ENCODE assay signal across 11 mouse cellular contexts in genomic region chr19:42306202-42306601, GRCm38 (mm10). TPM values are rescaled to one million over a fixed set of nuclear protein-coding genes. Genes with fewer than 3 reads are reported as not detected.
DNase-seq lines count a peak whose midpoint lies in the region; ATAC-seq lines count a peak whose summit lies in the region.
"Had no signal": no experiment of that assay in that cellular context is flagged by ENCODE, and none has a peak within 500 bp of the region (broad histone marks: within the 10 kb centered on the region; RNA-seq: fewer than 3 reads in every experiment).

No protein-coding gene starts in this region.

- H3K27ac ChIP-seq in neural tube, embryonic 13.5 days (replicated peaks), result peak overlapping the region; percentile 23; the same call in 1 of the 2 replicates
- H3K27ac ChIP-seq: hindbrain, embryonic 10.5 days; limb, embryonic 10.5 days had no signal

- no peak overlapping the region for H3K9ac ChIP-seq in neural tube, embryonic 13.5 days

- intact Hi-C loops in heart, postnatal 36 days (cut with DNase I), result no loop called here

- no peaks in the 10 kb centered on the region for H3K9me3 ChIP-seq in neural tube, embryonic 13.5 days
- H3K9me3 ChIP-seq: hindbrain, embryonic 10.5 days; limb, embryonic 10.5 days had no signal

- no peaks in the 10 kb centered on the region for H3K36me3 ChIP-seq in neural tube, embryonic 13.5 days
- H3K36me3 ChIP-seq: hindbrain, embryonic 10.5 days; limb, embryonic 10.5 days had no signal

- WGBS in neural tube, embryonic 13.5 days, result 40% methylated on average over 7 of the region's 7 CpGs

- H3K27me3 ChIP-seq in neural tube, embryonic 13.5 days, result no peaks in the 10 kb centered on the region

- H3K4me3 ChIP-seq in neural tube, embryonic 13.5 days, result no peak overlapping the region
- H3K4me3 ChIP-seq: limb, embryonic 10.5 days had no signal

- peak; percentile 84 for DNase-seq in heart, adult 11 months
- no peak for DNase-seq in heart, postnatal 4 days
- peak; percentile 54 for DNase-seq in A20 (ENCODE audit: low read depth, low spot score)
- no peak for DNase-seq in layer of hippocampus, adult 9-11 months
- no peak for DNase-seq in heart, postnatal 36 days
- DNase-seq in cerebellum, postnatal 4 days (ENCODE audit: low spot score in 2 of 2), result no peak
- DNase-seq: kidney, adult 2 months had no signal

- no peak overlapping the region for H3K4me2 ChIP-seq in neural tube, embryonic 13.5 days

- peak; percentile 72 for ATAC-seq in activated CD4-positive, CD25-positive, alpha-beta regulatory T cell, adult 4 months
- no peak for ATAC-seq in neural tube, embryonic 13.5 days (ENCODE audit: low read depth)

- peaks cover 29% of the 10 kb centered on the region for H3K4me1 ChIP-seq in neural tube, embryonic 13.5 days (replicated peaks)

RNA-seq across cellular contexts. Expression of gene Golga7b, which starts 58.8 kb away (rescaled TPM):
- total RNA-seq in heart, postnatal 4 days (2021), result under 1 TPM; 0.45 to 0.54 TPM
- not detected for polyA plus RNA-seq in activated CD4-positive, CD25-positive, alpha-beta regulatory T cell, adult 4 months (2017; shearing (Covaris generic))
- 42.3 and 48.7 TPM in 2 replicates for polyA plus RNA-seq in neural tube, embryonic 13.5 days (2015; fragmentation: Nextera tagmentation; extraction: Ambion mirVana)
- under 1 TPM; 0.49 to 0.97 TPM for total RNA-seq in heart, postnatal 36 days (2021)
- polyA plus RNA-seq: limb, embryonic 10.5 days had no signal

Comparison
In these comparisons a context has a peak if more than half of its experiments do, and no peak if none do; other contexts are left out.
1. DNase-seq: peak in heart, adult 11 months (single experiment) and A20 (single experiment); none in heart, postnatal 4 days (single experiment), layer of hippocampus, adult 9-11 months (single experiment), heart, postnatal 36 days (0 of 2) and cerebellum, postnatal 4 days (0 of 2).